Mouse (Mus musculus): ENCODE results near the gene Copz1. TPM values are rescaled to one million over a fixed set of nuclear protein-coding genes. Genes with fewer than 3 reads are reported as not detected.

Copz1 gene
- polyA plus RNA-seq, 1 experiment from 2014 or later: 155 TPM

- Histone ChIP-seq H3K27me3 (ENCODE audit: control insufficient read depth, insufficient read depth, low read length) (no peaks in the 10 kb centered on the region), H3K4me2 (ENCODE audit: low read depth, low read length) (no peak overlapping the region), H3K4me1 (ENCODE audit: control insufficient read depth, insufficient read depth, low read length) (peaks cover 12% of the 10 kb centered on the region), H3K9ac (ENCODE audit: low read length) (no peak overlapping the region), H3K36me3 (ENCODE audit: control insufficient read depth, insufficient read depth) (peaks cover 42% of the 10 kb centered on the region), H3K4me3 (ENCODE audit: low read length) (no peak overlapping the region), H3K27ac (ENCODE audit: low read length) (no peak overlapping the region), H3K9me3 (replicated peaks; ENCODE audit: control insufficient read depth, low read length) (no peaks in the 10 kb centered on the region)
- 27% methylated on average over 5 of the region's 5 CpGs for WGBS
- ATAC-seq (replicated peaks; ENCODE audit: extremely low read depth, insufficient read depth, low FRiP score): no peak
Observed at GRCm38 (mm10) chr15:103295851-103296250, 23.3 kb downstream of the Copz1 start.

GRCm38 (mm10) chr15:103297313-103297712 is 24.8 kb downstream of the Copz1 start:
- 85% methylated on average over 6 of the region's 6 CpGs for WGBS
- Histone ChIP-seq H3K27ac (ENCODE audit: low read length) (no peak overlapping the region), H3K36me3 (ENCODE audit: control insufficient read depth, insufficient read depth) (peaks cover 31% of the 10 kb centered on the region)

GRCm38 (mm10) chr15:103298026-103298425 is 25.5 kb downstream of the Copz1 start:
- Histone ChIP-seq H3K27me3 (ENCODE audit: control insufficient read depth, insufficient read depth, low read length) (no peaks in the 10 kb centered on the region), H3K4me1 (ENCODE audit: control insufficient read depth, insufficient read depth, low read length) (peaks cover 25% of the 10 kb centered on the region), H3K9ac (ENCODE audit: low read length) (no peak overlapping the region), H3K36me3 (ENCODE audit: control insufficient read depth, insufficient read depth) (peaks cover 24% of the 10 kb centered on the region), H3K4me3 (ENCODE audit: low read length) (no peak overlapping the region), H3K9me3 (replicated peaks; ENCODE audit: control insufficient read depth, low read length) (no peaks in the 10 kb centered on the region), H3K4me2 (ENCODE audit: low read depth, low read length) (no peak overlapping the region), H3K27ac (ENCODE audit: low read length) (no peak overlapping the region)
- WGBS: 81% methylated on average over 3 of the region's 3 CpGs
- ATAC-seq (replicated peaks; ENCODE audit: extremely low read depth, insufficient read depth, low FRiP score): no peak

More at GRCm38 (mm10) chr15:103297313-103297712, 24.8 kb downstream of the Copz1 start:
- Histone ChIP-seq H3K4me3 (ENCODE audit: low read length) (no peak overlapping the region), H3K9ac (ENCODE audit: low read length) (no peak overlapping the region), H3K4me2 (ENCODE audit: low read depth, low read length) (no peak overlapping the region), H3K9me3 (replicated peaks; ENCODE audit: control insufficient read depth, low read length) (no peaks in the 10 kb centered on the region), H3K4me1 (ENCODE audit: control insufficient read depth, insufficient read depth, low read length) (peaks cover 24% of the 10 kb centered on the region), H3K27me3 (ENCODE audit: control insufficient read depth, insufficient read depth, low read length) (no peaks in the 10 kb centered on the region)
- no peak for ATAC-seq (replicated peaks; ENCODE audit: extremely low read depth, insufficient read depth, low FRiP score)

GRCm38 (mm10) chr15:103298861-103299616 is 26.5 kb downstream of the Copz1 start:
- H3K4me1 ChIP-seq (ENCODE audit: control insufficient read depth, insufficient read depth, low read length): peaks cover 30% of the 10 kb centered on the region
- ATAC-seq (replicated peaks; ENCODE audit: extremely low read depth, insufficient read depth, low FRiP score): no peak
- H3K4me2 ChIP-seq (ENCODE audit: low read depth, low read length): no peak overlapping the region
- H3K9me3 ChIP-seq (replicated peaks; ENCODE audit: control insufficient read depth, low read length): no peaks in the 10 kb centered on the region
- WGBS: 88% methylated on average over 5 of the region's 5 CpGs
- no peak overlapping the region for H3K4me3 ChIP-seq (ENCODE audit: low read length)
- H3K27me3 ChIP-seq (ENCODE audit: control insufficient read depth, insufficient read depth, low read length): no peaks in the 10 kb centered on the region
- peaks cover 17% of the 10 kb centered on the region for H3K36me3 ChIP-seq (ENCODE audit: control insufficient read depth, insufficient read depth)
- no peak overlapping the region for H3K9ac ChIP-seq (ENCODE audit: low read length)
- H3K27ac ChIP-seq (ENCODE audit: low read length): peak overlapping the region; percentile 44; the same call in 1 of the 2 replicates

GRCm38 (mm10) chr15:103299644-103300043 is 27.1 kb downstream of the Copz1 start:
- Histone ChIP-seq H3K4me1 (ENCODE audit: control insufficient read depth, insufficient read depth, low read length) (peaks cover 36% of the 10 kb centered on the region), H3K9ac (ENCODE audit: low read length) (peak overlapping the region; percentile 3; the same call in 1 of the 2 replicates), H3K27me3 (ENCODE audit: control insufficient read depth, insufficient read depth, low read length) (no peaks in the 10 kb centered on the region), H3K4me2 (ENCODE audit: low read depth, low read length) (peak overlapping the region; percentile 51), H3K4me3 (ENCODE audit: low read length) (no peak overlapping the region; the same call in 1 of the 2 replicates), H3K36me3 (ENCODE audit: control insufficient read depth, insufficient read depth) (peaks cover 17% of the 10 kb centered on the region), H3K27ac (ENCODE audit: low read length) (peak overlapping the region; percentile 44; the same call in 1 of the 2 replicates), H3K9me3 (replicated peaks; ENCODE audit: control insufficient read depth, low read length) (no peaks in the 10 kb centered on the region)
- no peak for ATAC-seq (replicated peaks; ENCODE audit: extremely low read depth, insufficient read depth, low FRiP score)
- 52% methylated on average over 8 of the region's 8 CpGs for WGBS

- Histone ChIP-seq H3K4me2 (ENCODE audit: low read depth, low read length) (peak overlapping the region; percentile 51), H3K9ac (ENCODE audit: low read length) (peak overlapping the region; percentile 3; the same call in 1 of the 2 replicates), H3K4me3 (ENCODE audit: low read length) (peak overlapping the region; percentile 29), H3K36me3 (ENCODE audit: control insufficient read depth, insufficient read depth) (peaks cover 17% of the 10 kb centered on the region), H3K27me3 (ENCODE audit: control insufficient read depth, insufficient read depth, low read length) (no peaks in the 10 kb centered on the region), H3K4me1 (ENCODE audit: control insufficient read depth, insufficient read depth, low read length) (peaks cover 37% of the 10 kb centered on the region), H3K9me3 (replicated peaks; ENCODE audit: control insufficient read depth, low read length) (no peaks in the 10 kb centered on the region), H3K27ac (ENCODE audit: low read length) (0 out of 2 replicates have a peak overlapping the region, but pooled peaks have one; percentile 7)
- no peak for ATAC-seq (replicated peaks; ENCODE audit: extremely low read depth, insufficient read depth, low FRiP score)
- 16% methylated on average over 18 of the region's 18 CpGs for WGBS
Observed at GRCm38 (mm10) chr15:103300067-103300471, 27.6 kb downstream of the Copz1 start.

- Histone ChIP-seq H3K36me3 (ENCODE audit: control insufficient read depth, insufficient read depth) (peaks cover 14% of the 10 kb centered on the region), H3K4me1 (ENCODE audit: control insufficient read depth, insufficient read depth, low read length) (peaks cover 37% of the 10 kb centered on the region), H3K27me3 (ENCODE audit: control insufficient read depth, insufficient read depth, low read length) (no peaks in the 10 kb centered on the region), H3K9me3 (replicated peaks; ENCODE audit: control insufficient read depth, low read length) (no peaks in the 10 kb centered on the region), H3K4me2 (ENCODE audit: low read depth, low read length) (peak overlapping the region; percentile 51), H3K4me3 (ENCODE audit: low read length) (peak overlapping the region; percentile 29; the same call in 1 of the 2 replicates), H3K9ac (ENCODE audit: low read length) (0 out of 2 replicates have a peak overlapping the region, but pooled peaks have one; percentile 3), H3K27ac (ENCODE audit: low read length) (peak overlapping the region; percentile 5; the same call in 1 of the 2 replicates)
- ATAC-seq (replicated peaks; ENCODE audit: extremely low read depth, insufficient read depth, low FRiP score): no peak
- 20% methylated on average over 2 of the region's 2 CpGs for WGBS
Observed at GRCm38 (mm10) chr15:103300560-103300959, 28.0 kb downstream of the Copz1 start.

GRCm38 (mm10) chr15:103301046-103301445 is 28.5 kb downstream of the Copz1 start:
- 40% methylated on average over 2 of the region's 2 CpGs for WGBS
- peaks cover 14% of the 10 kb centered on the region for H3K36me3 ChIP-seq (ENCODE audit: control insufficient read depth, insufficient read depth)
- no peaks in the 10 kb centered on the region for H3K27me3 ChIP-seq (ENCODE audit: control insufficient read depth, insufficient read depth, low read length)
- H3K9me3 ChIP-seq (replicated peaks; ENCODE audit: control insufficient read depth, low read length): no peaks in the 10 kb centered on the region
- H3K4me1 ChIP-seq (ENCODE audit: control insufficient read depth, insufficient read depth, low read length): peaks cover 42% of the 10 kb centered on the region
- no peak overlapping the region for H3K4me3 ChIP-seq (ENCODE audit: low read length)
- no peak overlapping the region for H3K9ac ChIP-seq (ENCODE audit: low read length)
- no peak overlapping the region; the same call in 1 of the 2 replicates for H3K27ac ChIP-seq (ENCODE audit: low read length)
- H3K4me2 ChIP-seq (ENCODE audit: low read depth, low read length): no peak overlapping the region
- ATAC-seq (replicated peaks; ENCODE audit: extremely low read depth, insufficient read depth, low FRiP score): no peak
